Mouse (Mus musculus) hindbrain, embryonic 14.5 days (tissue): ENCODE results near the gene Prrc2c. TPM values are rescaled to one million over a fixed set of nuclear protein-coding genes. Genes with fewer than 3 reads are reported as not detected.

Experiments
- ATAC-seq: fragments of 200-750 bp; cut with Nextera tagmentation; 2 replicates; pipeline ENCODE4 v1.8.0; 2017; ENCODE audit warnings: moderate number of reproducible peaks, mild to moderate bottlenecking, moderate TSS enrichment, moderate library complexity; ENCODE audit not compliant: low FRiP score
- DNase-seq: peaks from one replicate; pipeline ENCODE4 v3.0.0-alpha.2; 2015; ENCODE audit warnings: low spot score
- H3K27ac ChIP-seq: fragments of 300-500 bp; sonication (generic); 2 replicates; pipeline ENCODE4 v1.5.1; 2014; ENCODE audit warnings: mild to moderate bottlenecking, moderate library complexity
- H3K27me3 ChIP-seq: fragments of 300-500 bp; sonication (generic); 2 replicates; pipeline ENCODE4 v1.6.1; 2014; ENCODE audit warnings: mild to moderate bottlenecking, low read length, mixed read lengths; ENCODE audit not compliant: control insufficient read depth, insufficient read depth
- H3K36me3 ChIP-seq: fragments of 300-500 bp; sonication (generic); replicated peaks from 2 replicates; pipeline ENCODE4 v1.6.1; 2014; ENCODE audit not compliant: control insufficient read depth, insufficient read depth
- H3K4me1 ChIP-seq: fragments of 300-500 bp; sonication (generic); replicated peaks from 2 replicates; pipeline ENCODE4 v1.6.1; 2014; ENCODE audit warnings: antibody characterized with exemption, low read length, mixed read lengths; ENCODE audit not compliant: control insufficient read depth, insufficient read depth
- H3K4me2 ChIP-seq: fragments of 300-500 bp; sonication (generic); replicated peaks from 2 replicates; pipeline ENCODE4 v1.6.1; 2014; ENCODE audit warnings: mild to moderate bottlenecking, moderate library complexity
- H3K4me3 ChIP-seq: fragments of 300-500 bp; sonication (generic); replicated peaks from 2 replicates; pipeline ENCODE4 v1.5.1; 2014; ENCODE audit warnings: mild to moderate bottlenecking, low read length
- H3K9ac ChIP-seq: fragments of 300-500 bp; sonication (generic); 2 replicates; pipeline ENCODE4 v1.6.1; 2014
- H3K9me3 ChIP-seq: fragments of 300-500 bp; sonication (generic); 2 replicates; pipeline ENCODE4 v1.6.1; 2016; ENCODE audit warnings: low read length; ENCODE audit not compliant: control insufficient read depth
- WGBS: fragments of 180-500 bp; shearing (Covaris S2); extraction: QIAGEN DNeasy Blood & Tissue Kit; methylation state at CpG from one replicate; pipeline ENCODE4 v1.1.7; 2014; 5-methylcytosine and 5-hydroxymethylcytosine counted together
- polyA plus RNA-seq: library from polyadenylated mRNA; unstranded; fragments of >200 nt; fragmentation: Nextera tagmentation; extraction: Ambion mirVana; gene quantifications from 2 replicates; pipeline ENCODE4 v1.2.1, GENCODE M21; 2014

Prrc2c gene
- polyA plus RNA-seq, 1 experiment from 2014 or later = 148 TPM

DNA sequence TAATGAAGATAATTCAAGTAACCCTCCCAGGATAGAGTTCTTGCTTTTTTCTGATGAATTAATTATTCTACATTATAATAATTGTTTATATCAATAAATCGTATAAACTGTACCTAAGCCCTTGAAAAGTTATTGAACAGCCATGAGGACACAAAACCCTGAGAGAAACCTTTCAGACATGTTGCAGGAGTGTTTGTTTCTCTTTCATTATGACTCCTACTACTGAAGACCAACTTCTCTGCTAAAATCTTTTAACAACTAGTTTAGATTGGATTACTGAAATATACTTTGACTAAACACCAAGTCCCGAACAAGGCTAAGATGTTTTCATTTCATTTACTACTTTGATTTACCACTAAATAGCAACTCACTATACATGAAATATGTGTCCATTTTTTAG, 19.7 kb downstream of the Prrc2c start:
- peaks cover 69% of the 10 kb centered on the region for H3K36me3 ChIP-seq
- no peak for ATAC-seq
- no peak overlapping the region for H3K4me3 ChIP-seq

GRCm38 (mm10) chr1:162700389-162701066, 39.8 kb downstream of the Prrc2c start:
- H3K9ac ChIP-seq = no peak overlapping the region
- no peaks in the 10 kb centered on the region for H3K4me1 ChIP-seq
- H3K4me3 ChIP-seq = no peak overlapping the region
- no peak for DNase-seq
- ATAC-seq = no peak
- H3K36me3 ChIP-seq = peaks cover 85% of the 10 kb centered on the region
- H3K27ac ChIP-seq = no peak overlapping the region
- no peak overlapping the region for H3K4me2 ChIP-seq
- 90% methylated on average over 8 of the region's 8 CpGs for WGBS
- H3K9me3 ChIP-seq = no peaks in the 10 kb centered on the region
- H3K27me3 ChIP-seq = no peaks in the 10 kb centered on the region

More for the DNA sequence above, 19.7 kb downstream of the Prrc2c start:
- no peak for DNase-seq
- no peak overlapping the region for H3K27ac ChIP-seq
- no peak overlapping the region for H3K9ac ChIP-seq
- H3K4me1 ChIP-seq = no peaks in the 10 kb centered on the region
- no peaks in the 10 kb centered on the region for H3K9me3 ChIP-seq
- H3K4me2 ChIP-seq = no peak overlapping the region
- WGBS = 95% methylated on average over 2 of the region's 2 CpGs
- no peaks in the 10 kb centered on the region for H3K27me3 ChIP-seq

DNA sequence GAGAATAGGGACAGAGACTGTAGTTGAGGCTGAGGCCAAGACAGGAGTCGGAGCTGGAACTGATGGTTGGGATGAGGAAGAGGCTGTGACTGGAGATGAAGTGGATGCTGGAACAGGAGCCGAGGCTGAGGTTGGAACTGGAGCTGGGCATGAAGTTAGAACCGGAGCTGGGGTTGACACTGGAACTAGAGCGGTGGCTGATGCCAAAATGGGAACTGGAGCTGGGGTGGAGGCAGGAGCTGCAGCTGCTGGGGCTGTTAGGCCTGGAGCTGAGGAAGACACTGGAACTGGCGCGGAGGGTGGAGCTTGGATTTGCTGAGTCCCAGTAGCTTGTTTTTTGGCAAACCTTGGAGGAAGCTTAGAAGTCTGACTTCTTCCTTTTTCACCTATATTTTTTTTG, 42.5 kb downstream of the Prrc2c start:
- H3K4me1 ChIP-seq = no peaks in the 10 kb centered on the region
- no peak for DNase-seq
- no peak for ATAC-seq
- WGBS = 95% methylated on average over 6 of the region's 6 CpGs
- no peak overlapping the region for H3K9ac ChIP-seq
- no peaks in the 10 kb centered on the region for H3K9me3 ChIP-seq
- H3K27me3 ChIP-seq = no peaks in the 10 kb centered on the region
- no peak overlapping the region for H3K27ac ChIP-seq
- no peak overlapping the region for H3K4me3 ChIP-seq
- no peak overlapping the region for H3K4me2 ChIP-seq
- H3K36me3 ChIP-seq = peaks cover 88% of the 10 kb centered on the region

DNA sequence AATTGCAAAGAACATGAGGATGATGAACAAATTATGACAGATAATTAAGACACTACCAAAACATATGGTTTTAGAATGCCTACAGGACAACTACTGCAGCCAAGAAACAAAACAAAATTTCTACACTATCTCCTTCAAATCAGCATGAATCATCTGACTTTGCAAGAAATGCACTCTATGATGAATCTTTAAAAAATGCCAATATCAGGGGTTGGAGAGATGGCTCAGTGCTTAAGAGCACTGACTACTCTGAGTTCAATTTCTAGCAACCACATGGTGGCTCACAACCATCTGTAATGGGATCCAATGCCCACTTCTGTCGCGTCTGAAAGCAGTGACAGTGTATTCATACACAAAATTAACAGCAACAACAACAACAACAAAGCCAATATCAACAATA, 46.6 kb downstream of the Prrc2c start:
- Histone ChIP-seq H3K27me3 (no peaks in the 10 kb centered on the region), H3K36me3 (peaks cover 91% of the 10 kb centered on the region), H3K9me3 (no peaks in the 10 kb centered on the region), H3K4me2 (no peak overlapping the region), H3K4me1 (no peaks in the 10 kb centered on the region), H3K27ac (no peak overlapping the region), H3K4me3 (no peak overlapping the region), H3K9ac (no peak overlapping the region)
- WGBS = 85% methylated on average over 2 of the region's 2 CpGs
- DNase-seq = no peak
- ATAC-seq = no peak

DNA sequence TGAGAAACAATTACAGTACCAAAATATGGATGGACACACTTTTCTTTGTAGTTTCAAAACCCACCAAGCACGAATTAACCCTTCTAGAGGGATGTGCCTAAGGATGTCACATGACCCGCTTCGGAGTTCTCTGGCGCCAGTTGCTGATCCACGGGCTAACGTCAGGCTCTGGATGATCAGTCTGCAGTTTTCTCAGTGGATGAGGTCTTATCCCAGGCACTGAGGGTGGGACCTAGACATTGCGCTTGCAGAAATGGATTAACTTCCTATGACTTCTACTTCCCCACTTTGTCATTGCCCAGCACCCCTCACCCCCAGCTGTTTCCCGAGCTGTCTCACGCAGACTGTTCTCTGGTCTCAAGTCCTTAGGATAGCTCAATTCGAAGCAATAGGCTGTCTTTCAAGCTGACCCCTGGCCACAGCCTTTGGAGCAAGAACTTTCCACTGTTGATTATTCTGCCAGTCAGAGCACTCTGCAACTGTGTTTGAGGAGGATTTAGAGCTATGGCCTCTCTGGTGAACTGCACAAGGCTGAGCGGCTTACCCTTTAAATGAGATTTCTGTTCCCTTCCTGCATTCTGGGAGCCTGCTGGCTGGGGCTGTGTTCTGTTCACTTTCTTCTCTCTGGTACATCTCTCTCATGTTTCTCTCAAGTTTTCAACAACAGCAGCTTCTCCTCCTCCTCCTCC, 74.7 kb downstream of the Prrc2c start:
- Histone ChIP-seq H3K4me2 (peak overlapping the region; percentile 55), H3K4me3 (peak overlapping the region; percentile 9; the same call in 1 of the 2 replicates), H3K9ac (peak overlapping the region; percentile 8; the same call in 1 of the 2 replicates), H3K27me3 (no peaks in the 10 kb centered on the region), H3K36me3 (peaks cover 10% of the 10 kb centered on the region), H3K4me1 (no peaks in the 10 kb centered on the region; the same call in 1 of the 2 replicates), H3K27ac (no peak overlapping the region), H3K9me3 (no peaks in the 10 kb centered on the region)
- DNase-seq (no peak), ATAC-seq (peak; percentile 75)
- 5% methylated on average over 11 of the region's 11 CpGs for WGBS

DNA sequence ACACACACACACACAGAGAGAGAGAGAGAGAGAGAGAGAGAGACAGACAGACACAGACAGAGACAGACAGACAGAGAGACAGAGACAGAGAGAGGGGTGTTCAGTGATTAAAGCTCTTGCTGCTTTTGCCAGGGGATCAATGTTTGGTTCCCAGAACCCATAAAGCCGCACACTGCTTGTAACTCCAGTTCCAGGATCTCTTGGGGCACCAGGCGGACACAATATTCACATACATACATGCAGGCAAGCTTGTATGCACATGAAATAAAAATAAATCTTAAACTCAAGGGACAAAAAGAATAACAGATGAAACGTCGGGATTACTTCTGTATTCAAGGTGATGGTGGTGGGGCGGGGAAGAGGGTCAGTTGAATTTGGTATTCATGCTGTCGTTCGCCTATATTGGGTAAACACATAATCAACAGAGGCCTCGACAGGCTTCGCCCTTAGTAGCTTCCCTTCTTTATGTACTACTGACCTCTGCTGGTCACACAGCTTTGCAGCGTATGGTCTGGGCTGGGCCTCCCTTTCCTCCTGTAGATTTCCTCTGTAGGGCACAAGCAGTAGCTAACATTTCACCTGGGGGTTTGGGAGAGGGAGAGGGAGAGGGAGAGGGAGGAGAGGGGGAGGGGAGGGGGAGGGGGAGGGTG, 75.4 kb downstream of the Prrc2c start:
- Histone ChIP-seq H3K4me1 (no peaks in the 10 kb centered on the region; the same call in 1 of the 2 replicates), H3K4me3 (no peak overlapping the region), H3K27me3 (no peaks in the 10 kb centered on the region), H3K27ac (no peak overlapping the region), H3K9me3 (no peaks in the 10 kb centered on the region), H3K9ac (peak overlapping the region; percentile 40; the same call in 1 of the 2 replicates), H3K36me3 (peaks cover 3% of the 10 kb centered on the region; the same call in 1 of the 2 replicates), H3K4me2 (peak overlapping the region; percentile 55)
- 15% methylated on average over 10 of the region's 10 CpGs for WGBS
- peak; percentile 91 for DNase-seq
- ATAC-seq = peak; percentile 98

DNA sequence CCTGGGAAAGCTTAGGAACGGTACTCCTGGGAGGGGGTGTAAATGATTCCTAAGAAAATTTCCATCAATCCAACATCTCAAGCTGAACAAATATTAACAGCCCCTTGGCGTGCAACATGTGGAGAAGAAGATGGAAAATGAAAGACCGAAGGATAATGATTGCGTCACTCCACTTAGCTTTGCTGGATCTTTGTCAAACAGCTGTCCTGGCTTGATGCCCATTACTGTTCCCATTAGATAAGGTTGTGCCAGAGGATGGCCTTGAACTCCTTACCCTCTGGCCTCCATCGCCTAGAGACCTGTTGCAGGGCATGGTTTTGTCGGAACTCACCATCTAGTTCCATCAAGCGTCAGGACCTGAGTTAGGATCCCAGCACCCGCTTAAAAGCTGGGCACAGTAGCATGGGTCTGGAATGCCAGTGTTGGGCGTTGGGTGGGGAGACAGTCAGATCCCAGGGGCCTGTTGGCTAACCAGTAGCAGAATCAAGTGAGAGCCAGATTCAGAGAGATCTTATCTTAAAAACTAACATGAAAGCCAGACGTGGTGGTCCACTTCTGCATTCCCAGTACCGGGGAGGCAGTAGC, 80.0 kb downstream of the Prrc2c start:
- no peaks in the 10 kb centered on the region for H3K36me3 ChIP-seq
- H3K4me2 ChIP-seq = no peak overlapping the region
- no peaks in the 10 kb centered on the region for H3K9me3 ChIP-seq
- H3K27ac ChIP-seq = no peak overlapping the region
- DNase-seq (no peak), ATAC-seq (no peak)
- H3K9ac ChIP-seq = no peak overlapping the region
- 91% methylated on average over 11 of the region's 11 CpGs for WGBS
- H3K4me3 ChIP-seq = no peak overlapping the region
- H3K27me3 ChIP-seq = no peaks in the 10 kb centered on the region
- no peaks in the 10 kb centered on the region; the same call in 1 of the 2 replicates for H3K4me1 ChIP-seq

DNA sequence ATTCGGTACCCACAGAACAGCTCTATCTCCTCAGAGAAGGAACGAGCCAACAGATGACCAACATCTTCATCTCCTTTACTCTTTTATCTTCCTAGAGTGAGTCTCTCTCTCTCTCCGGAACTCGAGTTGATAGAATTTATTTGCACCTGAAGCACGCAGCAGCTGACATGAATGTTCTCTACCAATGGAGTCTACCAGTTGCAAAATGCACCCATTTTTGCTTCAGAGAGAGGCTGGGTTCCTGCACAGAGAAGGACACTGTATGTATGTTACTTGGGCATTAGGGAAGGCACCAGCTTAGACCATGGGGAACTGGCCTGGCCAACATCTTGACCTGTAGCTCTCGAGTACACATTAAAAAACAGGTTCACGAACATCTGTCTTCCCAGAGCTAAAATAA, 82.2 kb downstream of the Prrc2c start, which contains the start of gene Myocos:
Gene Myocos, minus strand, starts transcription at position 101 of the 400 bp plus-strand sequence.
- DNase-seq = no peak

GRCm38 (mm10) chr1:162648416-162648815, 91.9 kb downstream of the Prrc2c start:
- Histone ChIP-seq H3K4me1 (no peaks in the 10 kb centered on the region), H3K9ac (no peak overlapping the region), H3K27ac (no peak overlapping the region), H3K27me3 (no peaks in the 10 kb centered on the region), H3K4me3 (no peak overlapping the region), H3K4me2 (no peak overlapping the region), H3K36me3 (no peaks in the 10 kb centered on the region), H3K9me3 (no peaks in the 10 kb centered on the region)
- DNase-seq = no peak
- ATAC-seq = no peak
- 94% methylated on average over 14 of the region's 14 CpGs for WGBS

More for the DNA sequence above, 82.2 kb downstream of the Prrc2c start, which contains the start of gene Myocos:
- Histone ChIP-seq H3K9me3 (no peaks in the 10 kb centered on the region), H3K9ac (no peak within 1 kb of the TSS), H3K27ac (no peak within 1 kb of the TSS), H3K36me3 (no peaks in the 10 kb centered on the region), H3K4me2 (no peak within 1 kb of the TSS), H3K27me3 (no peaks in the 10 kb centered on the region), H3K4me1 (no peaks in the 10 kb centered on the region), H3K4me3 (no peak within 1 kb of the TSS)
- ATAC-seq = no peak
- 93% methylated on average over 7 of the region's 7 CpGs for WGBS
